Mouse (Mus musculus): ENCODE measurements around the gene Scrn2. TPM values are rescaled to one million over a fixed set of nuclear protein-coding genes. Genes with fewer than 3 reads are reported as not detected.

The Scrn2 gene
- polyA plus RNA-seq, 1 experiment from 2014 or later: 20.6 TPM

- WGBS (ENCODE audit: insufficient replicate concordance): 91% methylated on average over 4 of the region's 4 CpGs
- TF ChIP-seq EP300 (IDR thresholded peaks at IDR 0.05; ENCODE audit: low read depth) (no peak), CTCF (IDR thresholded peaks at IDR 0.05; ENCODE audit: low read depth) (no peak)
- no peaks in the 10 kb centered on the region for H3K9me3 ChIP-seq (ENCODE audit: low read length)
These were observed 2.8 kb downstream of the Scrn2 start for GRCm38 (mm10) chr11:97032499-97032898.

GRCm38 (mm10) chr11:97033781-97034180, 4.0 kb downstream of the Scrn2 start:
- Histone ChIP-seq H3K4me3 (ENCODE audit: low read depth, low read length) (no peak overlapping the region), H3K9ac (replicated peaks) (no peak overlapping the region), H3K36me3 (replicated peaks; ENCODE audit: insufficient read depth, low read length) (no peaks in the 10 kb centered on the region), H3K27ac (ENCODE audit: low read depth) (no peak overlapping the region), H3K4me1 (ENCODE audit: insufficient read depth) (peaks cover 12% of the 10 kb centered on the region), H3K27me3 (ENCODE audit: insufficient read depth, low read length) (no peaks in the 10 kb centered on the region), H3K9me3 (ENCODE audit: low read length) (no peaks in the 10 kb centered on the region), H3K4me2 (ENCODE audit: low read depth, low read length) (no peak overlapping the region)
- 77% methylated on average over 4 of the region's 4 CpGs for WGBS (ENCODE audit: insufficient replicate concordance)
- no peak for ATAC-seq
- TF ChIP-seq CTCF (IDR thresholded peaks at IDR 0.05; ENCODE audit: low read depth): no peak
- DNase-seq: no peak

More at GRCm38 (mm10) chr11:97032499-97032898, 2.8 kb downstream of the Scrn2 start:
- Histone ChIP-seq H3K27me3 (ENCODE audit: insufficient read depth, low read length) (no peaks in the 10 kb centered on the region), H3K27ac (ENCODE audit: low read depth) (no peak overlapping the region), H3K4me1 (ENCODE audit: insufficient read depth) (peaks cover 12% of the 10 kb centered on the region), H3K4me2 (ENCODE audit: low read depth, low read length) (no peak overlapping the region), H3K36me3 (replicated peaks; ENCODE audit: insufficient read depth, low read length) (no peaks in the 10 kb centered on the region), H3K4me3 (ENCODE audit: low read depth, low read length) (no peak overlapping the region), H3K9ac (replicated peaks) (no peak overlapping the region)
- DNase-seq (no peak), ATAC-seq (no peak)

- Histone ChIP-seq H3K27me3 (ENCODE audit: insufficient read depth, low read length) (no peaks in the 10 kb centered on the region), H3K9ac (replicated peaks) (no peak overlapping the region), H3K4me1 (ENCODE audit: insufficient read depth) (peaks cover 9% of the 10 kb centered on the region; the same call in 1 of the 2 replicates), H3K4me3 (ENCODE audit: low read depth, low read length) (no peak overlapping the region), H3K27ac (ENCODE audit: low read depth) (no peak overlapping the region), H3K9me3 (ENCODE audit: low read length) (no peaks in the 10 kb centered on the region), H3K4me2 (ENCODE audit: low read depth, low read length) (no peak overlapping the region), H3K36me3 (replicated peaks; ENCODE audit: insufficient read depth, low read length) (no peaks in the 10 kb centered on the region)
- ATAC-seq (no peak), DNase-seq (no peak)
- 75% methylated on average over 5 of the region's 5 CpGs for WGBS (ENCODE audit: insufficient replicate concordance)
- TF ChIP-seq EP300 (IDR thresholded peaks at IDR 0.05; ENCODE audit: low read depth): no peak
- TF ChIP-seq CTCF (IDR thresholded peaks at IDR 0.05; ENCODE audit: low read depth): no peak
These were observed 6.4 kb downstream of the Scrn2 start for GRCm38 (mm10) chr11:97036141-97036540.

- ATAC-seq: no peak
- H3K27ac ChIP-seq (ENCODE audit: low read depth): no peak overlapping the region
- H3K9me3 ChIP-seq (ENCODE audit: low read length): no peaks in the 10 kb centered on the region
- H3K4me1 ChIP-seq (ENCODE audit: insufficient read depth): peaks cover 16% of the 10 kb centered on the region
- no peak overlapping the region for H3K9ac ChIP-seq (replicated peaks)
- no peak overlapping the region for H3K4me2 ChIP-seq (ENCODE audit: low read depth, low read length)
- WGBS (ENCODE audit: insufficient replicate concordance): 68% methylated on average over 7 of the region's 7 CpGs
- no peaks in the 10 kb centered on the region for H3K27me3 ChIP-seq (ENCODE audit: insufficient read depth, low read length)
- TF ChIP-seq EP300 (IDR thresholded peaks at IDR 0.05; ENCODE audit: low read depth) (no peak), CTCF (IDR thresholded peaks at IDR 0.05; ENCODE audit: low read depth) (no peak)
- no peak for DNase-seq
- no peak overlapping the region for H3K4me3 ChIP-seq (ENCODE audit: low read depth, low read length)
- H3K36me3 ChIP-seq (replicated peaks; ENCODE audit: insufficient read depth, low read length): peaks cover 3% of the 10 kb centered on the region; the same call in 1 of the 2 replicates
These were observed 9.1 kb downstream of the Scrn2 start for GRCm38 (mm10) chr11:97038881-97039280.

- Histone ChIP-seq H3K4me1 (ENCODE audit: insufficient read depth) (peaks cover 16% of the 10 kb centered on the region), H3K9ac (replicated peaks) (peak overlapping the region; percentile 88; the same call in 1 of the 2 replicates), H3K4me3 (ENCODE audit: low read depth, low read length) (peak overlapping the region; percentile 86), H3K4me2 (ENCODE audit: low read depth, low read length) (peak overlapping the region; percentile 97), H3K9me3 (ENCODE audit: low read length) (no peaks in the 10 kb centered on the region), H3K27ac (ENCODE audit: low read depth) (peak overlapping the region; percentile 81; the same call in 1 of the 2 replicates), H3K36me3 (replicated peaks; ENCODE audit: insufficient read depth, low read length) (peaks cover 5% of the 10 kb centered on the region; the same call in 1 of the 2 replicates), H3K27me3 (ENCODE audit: insufficient read depth, low read length) (no peaks in the 10 kb centered on the region)
- ATAC-seq (no peak), DNase-seq (no peak)
- TF ChIP-seq EP300 (IDR thresholded peaks at IDR 0.05; ENCODE audit: low read depth): no peak
- no peak for TF ChIP-seq CTCF (IDR thresholded peaks at IDR 0.05; ENCODE audit: low read depth)
- 31% methylated on average over 12 of the region's 12 CpGs for WGBS (ENCODE audit: insufficient replicate concordance)
These were observed 10.7 kb downstream of the Scrn2 start for GRCm38 (mm10) chr11:97040301-97041021.

GRCm38 (mm10) chr11:97041022-97041899, 11.5 kb downstream of the Scrn2 start, which contains the start of the genes Lrrc46 and Mrpl10:
Lrrc46 (minus strand) TSS chr11:97041407.
Mrpl10 (plus strand) TSS chr11:97041560.
- 0 out of 2 replicates have a peak, but pooled peaks have one; percentile 36 for TF ChIP-seq EP300 (IDR thresholded peaks at IDR 0.05; ENCODE audit: low read depth)
- no peak for TF ChIP-seq CTCF (IDR thresholded peaks at IDR 0.05; ENCODE audit: low read depth)
- Histone ChIP-seq H3K27ac (ENCODE audit: low read depth) (peak within 1 kb of the TSS; percentile 81), H3K4me2 (ENCODE audit: low read depth, low read length) (peak within 1 kb of the TSS; percentile 97), H3K4me1 (ENCODE audit: insufficient read depth) (peaks cover 16% of the 10 kb centered on the region), H3K9ac (replicated peaks) (peak within 1 kb of the TSS; percentile 88), H3K27me3 (ENCODE audit: insufficient read depth, low read length) (no peaks in the 10 kb centered on the region), H3K36me3 (replicated peaks; ENCODE audit: insufficient read depth, low read length) (peaks cover 8% of the 10 kb centered on the region; the same call in 1 of the 2 replicates), H3K9me3 (ENCODE audit: low read length) (no peaks in the 10 kb centered on the region), H3K4me3 (ENCODE audit: low read depth, low read length) (peak within 1 kb of the TSS; percentile 86)
- DNase-seq (peak; percentile 96), ATAC-seq (peak; percentile 91)
- WGBS (ENCODE audit: insufficient replicate concordance): under 1% methylated on average over 47 of the region's 48 CpGs

Measured in liver, postnatal 0 days (tissue).